In the genomic region with DNA sequence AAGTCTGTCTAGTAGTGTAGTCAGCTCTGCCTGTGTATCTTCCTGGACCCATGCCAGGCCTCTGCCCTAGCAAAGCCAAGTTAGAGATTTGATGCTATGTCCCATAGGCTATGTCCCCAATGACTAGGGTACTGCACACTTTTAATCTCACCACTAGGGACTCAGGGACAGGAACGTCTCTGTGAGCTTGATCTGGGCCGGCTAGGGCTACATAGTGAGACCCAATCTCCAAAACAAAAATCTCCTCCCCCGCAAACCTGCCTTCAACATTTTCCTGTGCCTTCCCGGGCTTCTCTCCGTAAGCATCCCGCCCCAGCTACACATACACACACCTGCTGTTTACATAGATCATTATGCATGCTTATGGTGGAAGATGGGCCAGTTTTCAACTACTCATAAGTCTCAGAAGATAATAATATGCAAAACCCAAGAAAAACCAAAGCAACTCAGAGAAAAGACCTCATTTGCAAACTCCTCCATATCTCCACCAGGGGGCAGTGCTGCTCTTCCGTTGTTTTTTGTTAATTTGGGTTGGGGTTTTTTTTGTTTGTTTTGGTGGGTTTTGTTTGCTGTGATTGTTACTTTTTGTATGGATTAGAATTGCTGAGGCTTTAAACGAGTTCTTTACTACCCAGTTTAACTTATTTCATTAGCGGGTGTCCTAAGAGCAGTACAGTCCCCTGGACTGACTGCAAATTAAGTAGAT, we compare ENCODE assay signal across 9 mouse cellular contexts. TPM values are rescaled to one million over a fixed set of nuclear protein-coding genes. Genes with fewer than 3 reads are reported as not detected.
A peak's percentile ranks its signal among the peaks of the same experiment; 100 is the strongest.
DNase-seq lines count a peak whose midpoint lies in the region; ATAC-seq lines count a peak whose summit lies in the region.
"Had no signal": no experiment of that assay in that cellular context is flagged by ENCODE, and none has a peak within 500 bp of the region (broad histone marks: within the 10 kb centered on the region; RNA-seq: fewer than 3 reads in every experiment).

No protein-coding gene starts in this region.

- H3K27me3 ChIP-seq in hindbrain, embryonic 11.5 days (ENCODE audit: control insufficient read depth, insufficient read depth, low read length) = no peaks in the 10 kb centered on the region
- H3K27me3 ChIP-seq in hindbrain, embryonic 10.5 days (ENCODE audit: insufficient read depth, poor library complexity, severe bottlenecking) = peaks cover 13% of the 10 kb centered on the region; the same call in 1 of the 2 replicates
- H3K27me3 ChIP-seq in forebrain, embryonic 16.5 days (replicated peaks; ENCODE audit: control insufficient read depth, insufficient read depth, low read length) = no peaks in the 10 kb centered on the region
- no peaks in the 10 kb centered on the region for H3K27me3 ChIP-seq in midbrain, embryonic 15.5 days (replicated peaks)
- H3K27me3 ChIP-seq in intestine, embryonic 16.5 days (replicated peaks; ENCODE audit: control insufficient read depth, insufficient read depth, low read length) = no peaks in the 10 kb centered on the region

- WGBS in hindbrain, embryonic 11.5 days = 21% methylated on average over 9 of the region's 9 CpGs
- WGBS in hindbrain, embryonic 10.5 days = 24% methylated on average over 9 of the region's 9 CpGs
- WGBS in forebrain, embryonic 16.5 days = 18% methylated on average over 9 of the region's 9 CpGs
- WGBS in midbrain, embryonic 15.5 days = 27% methylated on average over 9 of the region's 9 CpGs
- WGBS in intestine, embryonic 16.5 days = 28% methylated on average over 9 of the region's 9 CpGs

- peak; percentile 79 for DNase-seq in hindbrain, embryonic 11.5 days (ENCODE audit: low spot score)
- no peak for DNase-seq in hindbrain, embryonic 10.5 days (ENCODE audit: low spot score)
- DNase-seq in 3T3-L1 (ENCODE audit: low read depth, low spot score) (peak; percentile 43), MN1 (ENCODE audit: low spot score) (peak; percentile 40)
- DNase-seq in frontal cortex, postnatal 25 days (ENCODE audit: low spot score in 2 of 2) = no peak

- no peak overlapping the region for H3K27ac ChIP-seq in hindbrain, embryonic 11.5 days (ENCODE audit: low read depth, low read length)
- H3K27ac ChIP-seq in hindbrain, embryonic 10.5 days = no peak overlapping the region
- H3K27ac ChIP-seq in forebrain, embryonic 16.5 days (ENCODE audit: low read length) = no peak overlapping the region
- no peak overlapping the region for H3K27ac ChIP-seq in midbrain, embryonic 15.5 days
- no peak overlapping the region for H3K27ac ChIP-seq in intestine, embryonic 16.5 days (ENCODE audit: low read length)
- H3K27ac ChIP-seq: macrophage had no signal

- no peak overlapping the region for H3K4me3 ChIP-seq in hindbrain, embryonic 11.5 days (ENCODE audit: low read depth, low read length)
- no peak overlapping the region for H3K4me3 ChIP-seq in hindbrain, embryonic 10.5 days
- H3K4me3 ChIP-seq in forebrain, embryonic 16.5 days (replicated peaks; ENCODE audit: low read length) = no peak overlapping the region
- H3K4me3 ChIP-seq in midbrain, embryonic 15.5 days = no peak overlapping the region
- no peak overlapping the region for H3K4me3 ChIP-seq in intestine, embryonic 16.5 days (ENCODE audit: low read length)

- H3K9me3 ChIP-seq in hindbrain, embryonic 11.5 days (ENCODE audit: control insufficient read depth, low read length) = no peaks in the 10 kb centered on the region
- no peaks in the 10 kb centered on the region for H3K9me3 ChIP-seq in hindbrain, embryonic 10.5 days
- H3K9me3 ChIP-seq in forebrain, embryonic 16.5 days (ENCODE audit: control insufficient read depth, low read length) = no peaks in the 10 kb centered on the region
- H3K9me3 ChIP-seq in midbrain, embryonic 15.5 days = no peaks in the 10 kb centered on the region
- H3K9me3 ChIP-seq in intestine, embryonic 16.5 days (ENCODE audit: control insufficient read depth, low read length) = no peaks in the 10 kb centered on the region

- H3K4me1 ChIP-seq in hindbrain, embryonic 11.5 days (replicated peaks; ENCODE audit: control insufficient read depth, insufficient read depth, low read length) = no peaks in the 10 kb centered on the region
- H3K4me1 ChIP-seq in hindbrain, embryonic 10.5 days (replicated peaks) = peaks cover 32% of the 10 kb centered on the region
- H3K4me1 ChIP-seq in forebrain, embryonic 16.5 days (replicated peaks; ENCODE audit: control insufficient read depth, insufficient read depth, low read length) = peaks cover 3% of the 10 kb centered on the region
- H3K4me1 ChIP-seq in midbrain, embryonic 15.5 days = 0 out of 2 replicates have a peak, but pooled peaks cover 4% of the 10 kb centered on the region
- H3K4me1 ChIP-seq in intestine, embryonic 16.5 days (ENCODE audit: control insufficient read depth, insufficient read depth, low read length) = no peaks in the 10 kb centered on the region; the same call in 1 of the 2 replicates

- no peak overlapping the region for H3K9ac ChIP-seq in hindbrain, embryonic 11.5 days (ENCODE audit: low read depth, low read length)
- no peak overlapping the region for H3K9ac ChIP-seq in forebrain, embryonic 16.5 days (replicated peaks; ENCODE audit: low read depth, low read length)
- no peak overlapping the region for H3K9ac ChIP-seq in midbrain, embryonic 15.5 days
- H3K9ac ChIP-seq in intestine, embryonic 16.5 days (ENCODE audit: low read depth, low read length) = no peak overlapping the region

- no peaks in the 10 kb centered on the region for H3K36me3 ChIP-seq in hindbrain, embryonic 11.5 days (ENCODE audit: control insufficient read depth, insufficient read depth, low read length)
- H3K36me3 ChIP-seq in hindbrain, embryonic 10.5 days = 0 out of 2 replicates have a peak, but pooled peaks cover 5% of the 10 kb centered on the region
- no peaks in the 10 kb centered on the region for H3K36me3 ChIP-seq in forebrain, embryonic 16.5 days (ENCODE audit: control insufficient read depth, insufficient read depth)
- H3K36me3 ChIP-seq in midbrain, embryonic 15.5 days (replicated peaks) = no peaks in the 10 kb centered on the region
- no peaks in the 10 kb centered on the region for H3K36me3 ChIP-seq in intestine, embryonic 16.5 days (ENCODE audit: control insufficient read depth, insufficient read depth, low read length)

- H3K4me2 ChIP-seq in hindbrain, embryonic 11.5 days (replicated peaks; ENCODE audit: low read depth, low read length) = no peak overlapping the region
- H3K4me2 ChIP-seq in forebrain, embryonic 16.5 days (ENCODE audit: low read length) = no peak overlapping the region
- H3K4me2 ChIP-seq in midbrain, embryonic 15.5 days = no peak overlapping the region
- H3K4me2 ChIP-seq in intestine, embryonic 16.5 days (ENCODE audit: low read depth, low read length) = no peak overlapping the region

- ATAC-seq in hindbrain, embryonic 11.5 days (ENCODE audit: low FRiP score) = peak; percentile 28; the same call in 1 of the 2 replicates
- peak; percentile 45 for ATAC-seq in forebrain, embryonic 16.5 days
- ATAC-seq in midbrain, embryonic 15.5 days (replicated peaks) = peak; percentile 58
- ATAC-seq in intestine, embryonic 16.5 days = no peak

RNA-seq across cellular contexts. Expression of gene Alg2, which starts 54.7 kb away (rescaled TPM):
- 161 TPM in 2 replicates for polyA plus RNA-seq in hindbrain, embryonic 11.5 days (2014; fragmentation: Nextera tagmentation; extraction: Ambion mirVana)
- 94.9 and 120 TPM in 2 replicates for polyA plus RNA-seq in hindbrain, embryonic 10.5 days (2016; fragmentation: Nextera tagmentation; extraction: Ambion mirVana)
- polyA plus RNA-seq in forebrain, embryonic 16.5 days (2015; fragmentation: Nextera tagmentation; extraction: Ambion mirVana) = 226 and 239 TPM in 2 replicates
- polyA plus RNA-seq in midbrain, embryonic 15.5 days (2015; fragmentation: Nextera tagmentation; extraction: Ambion mirVana) = 319 and 332 TPM in 2 replicates
- polyA plus RNA-seq in intestine, embryonic 16.5 days (2015; fragmentation: Nextera tagmentation; extraction: Ambion mirVana) = 50.6 and 52.2 TPM in 2 replicates

RNA-seq across cellular contexts. Expression of gene Sec61b, which starts 55.0 kb away (rescaled TPM):
- polyA plus RNA-seq in hindbrain, embryonic 11.5 days (2014; fragmentation: Nextera tagmentation; extraction: Ambion mirVana) = 359 and 365 TPM in 2 replicates
- polyA plus RNA-seq in hindbrain, embryonic 10.5 days (2016; fragmentation: Nextera tagmentation; extraction: Ambion mirVana) = 378 and 396 TPM in 2 replicates
- polyA plus RNA-seq in forebrain, embryonic 16.5 days (2015; fragmentation: Nextera tagmentation; extraction: Ambion mirVana) = 209 and 215 TPM in 2 replicates
- 235 and 244 TPM in 2 replicates for polyA plus RNA-seq in midbrain, embryonic 15.5 days (2015; fragmentation: Nextera tagmentation; extraction: Ambion mirVana)
- 404 and 418 TPM in 2 replicates for polyA plus RNA-seq in intestine, embryonic 16.5 days (2015; fragmentation: Nextera tagmentation; extraction: Ambion mirVana)

Comparison
In these comparisons a context has a peak if more than half of its experiments do, and no peak if none do; other contexts are left out.
1. DNase-seq: peak in hindbrain, embryonic 11.5 days (single experiment), 3T3-L1 (single experiment) and MN1 (single experiment); none in hindbrain, embryonic 10.5 days (single experiment) and frontal cortex, postnatal 25 days (0 of 2).